Mouse (Mus musculus) neural tube, embryonic 12.5 days (tissue): ENCODE data around the gene Tmem254c. TPM values are rescaled to one million over a fixed set of nuclear protein-coding genes. Genes with fewer than 3 reads are reported as not detected.
"Not testable (repeated sequence)": the region's sequence is repeated elsewhere in the genome, so short reads cannot be mapped to it uniquely, and the experiment has no call there.

Experiments
- ATAC-seq: fragments of 200-750 bp; cut with Nextera tagmentation; 2 replicates; pipeline ENCODE4 v1.8.0; 2017; ENCODE audit warnings: low read depth, mild to moderate bottlenecking, moderate TSS enrichment, moderate library complexity; ENCODE audit not compliant: low FRiP score
- H3K27ac ChIP-seq: fragments of 300-500 bp; sonication (generic); 2 replicates; pipeline ENCODE4 v1.5.1; 2016
- H3K27me3 ChIP-seq: fragments of 300-500 bp; sonication (generic); replicated peaks from 2 replicates; pipeline ENCODE4 v1.6.1; 2016; ENCODE audit warnings: mild to moderate bottlenecking
- H3K36me3 ChIP-seq: fragments of 300-500 bp; sonication (generic); 2 replicates; pipeline ENCODE4 v1.6.1; 2016; ENCODE audit warnings: mild to moderate bottlenecking
- H3K4me1 ChIP-seq: fragments of 300-500 bp; sonication (generic); 2 replicates; pipeline ENCODE4 v1.6.1; 2016
- H3K4me2 ChIP-seq: fragments of 300-500 bp; sonication (generic); replicated peaks from 2 replicates; pipeline ENCODE4 v1.6.1; 2016; ENCODE audit warnings: mild to moderate bottlenecking
- H3K4me3 ChIP-seq: fragments of 300-500 bp; sonication (generic); 2 replicates; pipeline ENCODE4 v1.5.1; 2016
- H3K9ac ChIP-seq: fragments of 300-500 bp; sonication (generic); 2 replicates; pipeline ENCODE4 v1.6.1; 2016; ENCODE audit warnings: mild to moderate bottlenecking
- H3K9me3 ChIP-seq: fragments of 300-500 bp; sonication (generic); 2 replicates; pipeline ENCODE4 v1.6.1; 2016; ENCODE audit warnings: mild to moderate bottlenecking
- WGBS: fragments of 180-500 bp; shearing (Covaris S2); methylation state at CpG from one replicate; pipeline ENCODE4 v1.1.7; 2016; 5-methylcytosine and 5-hydroxymethylcytosine counted together
- polyA plus RNA-seq: library from polyadenylated mRNA; unstranded; fragments of >200 nt; fragmentation: Nextera tagmentation; extraction: Ambion mirVana; gene quantifications from 2 replicates; pipeline ENCODE4 v1.2.1, GENCODE M21; 2016

Tmem254c gene
- 17.6 and 19.4 TPM in 2 replicates for polyA plus RNA-seq

DNA sequence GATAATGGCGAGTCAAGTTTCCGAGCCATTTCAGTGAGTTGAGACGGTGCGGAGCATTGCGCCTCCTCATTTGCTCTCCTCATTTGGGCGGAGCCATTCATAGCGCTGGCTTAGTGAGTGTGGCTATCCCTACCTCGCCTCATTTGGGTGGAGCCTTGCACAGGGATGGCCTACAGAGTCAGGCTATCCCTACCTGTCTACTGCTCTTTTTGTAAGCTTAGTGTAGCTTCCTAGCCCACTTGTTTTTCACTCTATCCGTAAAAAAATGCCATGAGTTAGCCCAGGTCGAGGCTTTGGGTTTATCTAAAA is at the start of gene Tmem254c:
Tmem254c (minus strand) TSS at position 31 of the 309 bp plus-strand sequence.
- H3K27ac ChIP-seq, H3K4me3 ChIP-seq, H3K36me3 ChIP-seq, H3K9ac ChIP-seq, H3K4me2 ChIP-seq, H3K4me1 ChIP-seq, H3K9me3 ChIP-seq, H3K27me3 ChIP-seq: not testable (repeated sequence)
- WGBS, result no CpG with 5 or more reads among the region's 10 CpGs
- peak; percentile 58 for ATAC-seq

DNA sequence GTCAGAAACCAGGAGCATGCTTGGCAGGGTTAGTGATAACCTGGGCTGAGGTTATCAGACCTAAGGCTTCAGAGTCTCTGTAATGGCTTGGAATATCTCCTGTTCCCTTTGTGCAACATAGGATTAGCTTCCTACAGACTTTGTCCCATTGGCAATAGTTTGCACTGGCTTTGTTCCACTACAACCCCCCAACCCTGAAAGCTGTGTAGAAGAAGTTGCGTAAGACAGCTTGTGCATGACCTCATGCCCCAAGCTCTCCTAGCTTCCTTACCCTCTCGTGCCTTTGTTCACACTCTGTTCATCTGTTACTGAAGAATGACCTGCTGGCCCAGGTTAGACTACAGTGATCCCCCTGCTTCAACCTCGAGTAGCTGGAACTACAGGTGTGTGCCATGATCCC is 30.5 kb upstream of the Tmem254c start:
- ATAC-seq, H3K9me3 ChIP-seq, H3K4me1 ChIP-seq, H3K4me3 ChIP-seq, H3K9ac ChIP-seq, H3K27ac ChIP-seq, H3K4me2 ChIP-seq, H3K36me3 ChIP-seq, H3K27me3 ChIP-seq: not testable (repeated sequence)
- no CpG with 5 or more reads among the region's 3 CpGs for WGBS

DNA sequence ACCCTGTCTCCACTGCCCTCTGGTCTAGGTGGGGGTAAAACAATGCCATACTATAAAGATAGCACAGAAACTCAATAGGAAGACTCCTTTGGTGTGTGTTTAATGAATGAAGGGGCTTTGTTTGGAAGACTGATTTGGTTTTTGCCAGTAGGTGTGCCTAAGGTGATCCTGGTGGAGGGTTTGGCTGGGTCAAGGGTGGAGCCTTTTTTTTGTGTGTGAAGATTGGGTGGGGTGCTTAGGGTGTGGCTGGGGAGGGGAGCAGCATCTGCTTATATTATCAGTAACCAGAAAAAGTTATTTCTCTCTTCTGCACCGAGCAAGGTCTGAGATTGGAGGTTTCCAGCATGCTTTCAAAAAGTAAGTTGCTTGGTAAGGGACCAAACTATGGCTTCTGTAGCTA is 14.8 kb upstream of the Tmem254c start, which contains the start of gene Cphx3:
Cphx3 (plus strand) TSS at position 301 of the 400 bp plus-strand sequence.
- H3K9ac ChIP-seq, ATAC-seq, H3K36me3 ChIP-seq, H3K4me3 ChIP-seq, H3K27ac ChIP-seq, H3K27me3 ChIP-seq, H3K9me3 ChIP-seq, H3K4me1 ChIP-seq, H3K4me2 ChIP-seq: not testable (repeated sequence)
- no CpG with 5 or more reads among the region's 1 CpGs for WGBS

DNA sequence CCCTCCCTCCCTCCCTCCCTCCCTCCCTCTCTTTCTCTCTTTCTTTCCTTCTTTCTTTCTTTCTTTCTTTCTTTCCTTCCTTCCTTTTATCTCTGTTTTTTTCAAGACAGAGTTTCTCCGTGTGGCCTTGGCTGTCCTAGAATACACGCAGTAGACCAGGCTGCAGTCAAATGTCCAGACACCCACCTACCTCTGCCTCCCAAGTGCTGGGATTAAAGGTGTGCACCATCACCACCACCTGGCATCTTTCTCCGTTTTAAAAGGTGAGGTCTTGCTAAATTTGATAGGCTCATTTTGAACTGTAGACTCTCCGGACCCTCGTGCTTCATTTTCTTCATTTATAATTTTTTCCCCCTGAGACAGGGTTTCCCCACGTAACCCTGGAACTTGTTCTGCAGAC is 14.1 kb upstream of the Tmem254c start, which contains the start of gene Cphx2:
Cphx2 (plus strand) TSS at position 301 of the 400 bp plus-strand sequence.
- not testable (repeated sequence) for H3K27me3 ChIP-seq, H3K9me3 ChIP-seq, H3K36me3 ChIP-seq, H3K4me1 ChIP-seq, H3K4me2 ChIP-seq, ATAC-seq, H3K9ac ChIP-seq, H3K27ac ChIP-seq, H3K4me3 ChIP-seq
- WGBS, result no CpG with 5 or more reads among the region's 6 CpGs

DNA sequence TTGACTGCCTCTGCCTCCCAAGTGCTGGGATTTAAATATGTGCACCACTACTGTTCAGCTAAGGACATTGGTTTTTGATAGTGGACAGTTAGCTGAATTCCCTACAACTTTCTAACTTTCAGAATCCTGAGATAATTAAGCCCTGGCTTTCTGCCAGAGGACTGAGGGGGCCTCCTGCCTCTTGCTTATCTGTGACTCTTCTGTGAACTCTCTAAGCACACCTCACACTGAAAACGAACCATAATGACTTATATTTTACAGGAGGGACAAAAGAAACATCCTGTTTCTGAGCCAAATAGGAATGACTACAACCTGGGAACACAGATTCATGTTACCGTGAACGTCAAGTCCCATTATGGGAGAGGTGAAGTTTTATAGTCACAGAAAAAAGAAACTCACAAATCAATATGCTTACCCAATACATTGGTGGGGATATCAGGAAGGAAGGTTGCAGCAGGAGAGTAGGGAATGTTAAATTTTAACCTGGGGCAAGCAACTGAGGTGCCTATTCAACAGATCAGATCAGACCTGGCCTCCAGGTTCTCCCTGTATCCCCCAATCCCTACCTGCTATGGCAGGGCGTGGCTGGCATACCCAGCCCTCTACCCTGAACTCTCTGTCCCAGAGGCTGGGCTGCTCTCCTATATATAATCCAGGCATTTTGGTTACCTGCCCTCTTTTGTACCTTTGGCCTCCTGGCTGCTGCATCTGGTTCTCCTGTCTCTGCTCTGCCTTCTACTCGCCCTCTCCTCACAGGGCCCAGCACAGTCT is 9.7 kb upstream of the Tmem254c start:
- ATAC-seq, H3K9ac ChIP-seq: not testable (repeated sequence)
- no CpG with 5 or more reads among the region's 5 CpGs for WGBS

DNA sequence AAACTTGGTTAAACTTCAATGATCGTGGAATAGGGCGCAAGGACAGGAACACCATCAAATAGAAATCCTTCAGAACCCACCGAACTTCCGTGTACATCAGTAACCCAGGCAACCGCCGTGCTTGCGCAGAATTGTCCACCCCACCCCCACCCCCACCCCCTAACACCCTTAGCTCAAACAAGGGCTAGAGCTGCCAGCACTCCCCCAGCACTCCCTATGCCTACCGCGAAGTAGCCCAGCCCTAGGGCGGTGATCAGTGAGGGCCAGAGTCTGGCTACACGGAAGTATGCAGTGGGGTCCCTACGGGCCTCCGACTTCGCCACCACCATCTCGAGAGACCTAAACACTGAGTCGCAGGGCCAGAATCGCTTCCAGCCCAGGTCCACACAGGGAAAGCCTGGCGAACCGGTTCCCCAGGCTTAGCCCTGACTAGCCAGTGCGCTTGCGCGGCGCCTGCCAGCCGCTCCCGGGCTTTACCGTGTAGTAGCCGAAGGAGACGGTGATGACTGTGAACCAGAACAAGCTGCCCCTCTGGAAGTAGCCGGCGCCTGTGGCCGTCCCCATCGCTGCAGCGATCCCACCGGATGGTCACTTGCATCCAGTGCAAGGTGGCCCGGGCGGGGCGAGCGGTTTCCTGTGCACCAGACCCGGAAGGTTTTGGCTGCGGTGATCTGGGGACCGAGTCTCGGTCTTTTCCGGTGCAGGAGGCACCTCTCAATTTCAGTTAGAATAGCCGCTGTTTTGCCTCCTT is 406 bp downstream of the Tmem254c start:
- peak; percentile 74 for ATAC-seq
- H3K36me3 ChIP-seq, H3K9me3 ChIP-seq, H3K27ac ChIP-seq, H3K27me3 ChIP-seq, H3K4me1 ChIP-seq, H3K4me3 ChIP-seq, H3K9ac ChIP-seq, H3K4me2 ChIP-seq: not testable (repeated sequence)
- no CpG with 5 or more reads among the region's 44 CpGs for WGBS

More for the DNA sequence above, 9.7 kb upstream of the Tmem254c start:
- not testable (repeated sequence) for H3K27me3 ChIP-seq, H3K36me3 ChIP-seq, H3K4me3 ChIP-seq, H3K4me1 ChIP-seq, H3K27ac ChIP-seq, H3K4me2 ChIP-seq, H3K9me3 ChIP-seq

DNA sequence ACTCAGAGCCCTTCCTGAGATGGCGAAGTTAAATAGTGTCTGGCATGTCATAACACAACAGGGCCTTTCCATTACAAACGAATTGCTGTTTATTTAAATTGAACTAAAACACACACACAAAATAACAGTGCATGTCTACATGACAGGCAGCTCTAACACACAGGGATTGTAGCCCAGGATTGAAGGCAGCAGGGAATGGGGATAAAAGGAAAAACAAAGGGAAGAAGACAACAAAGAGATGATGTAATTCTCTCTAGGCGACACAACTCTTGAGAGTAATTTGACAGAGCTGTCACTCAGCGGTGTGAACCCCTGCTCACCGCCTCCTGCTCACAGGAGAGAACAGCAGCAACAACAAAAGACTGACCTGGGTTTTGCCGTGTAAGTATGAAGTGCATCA is 7.8 kb downstream of the Tmem254c start:
- not testable (repeated sequence) for H3K9me3 ChIP-seq, ATAC-seq

DNA sequence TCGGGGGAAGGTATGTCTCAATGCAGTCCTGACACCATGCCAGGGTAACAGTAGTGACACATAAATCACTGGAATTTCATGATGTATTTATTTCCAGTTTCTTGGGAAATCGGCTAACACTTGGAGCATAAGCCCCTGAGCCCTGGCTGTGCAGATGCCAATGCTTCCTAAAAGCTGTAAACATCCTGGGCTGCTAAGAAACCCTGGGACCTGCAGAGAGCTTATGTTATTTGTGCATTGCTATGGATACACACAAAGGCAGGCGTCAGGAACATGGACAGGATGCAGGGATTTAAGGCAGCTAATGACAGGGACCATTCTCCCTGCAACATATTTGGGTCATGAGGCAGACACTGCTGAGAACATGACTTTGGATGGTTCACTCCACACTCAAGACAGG is 9.0 kb downstream of the Tmem254c start:
- H3K4me1 ChIP-seq, H3K9ac ChIP-seq, ATAC-seq, H3K4me2 ChIP-seq, H3K27ac ChIP-seq, H3K36me3 ChIP-seq, H3K9me3 ChIP-seq, H3K4me3 ChIP-seq, H3K27me3 ChIP-seq: not testable (repeated sequence)
- WGBS, result no CpG with 5 or more reads among the region's 3 CpGs

More for the DNA sequence above, 7.8 kb downstream of the Tmem254c start:
- WGBS, result no CpG with 5 or more reads among the region's 6 CpGs
- not testable (repeated sequence) for H3K27ac ChIP-seq, H3K36me3 ChIP-seq, H3K4me2 ChIP-seq, H3K9ac ChIP-seq, H3K4me3 ChIP-seq, H3K27me3 ChIP-seq, H3K4me1 ChIP-seq

DNA sequence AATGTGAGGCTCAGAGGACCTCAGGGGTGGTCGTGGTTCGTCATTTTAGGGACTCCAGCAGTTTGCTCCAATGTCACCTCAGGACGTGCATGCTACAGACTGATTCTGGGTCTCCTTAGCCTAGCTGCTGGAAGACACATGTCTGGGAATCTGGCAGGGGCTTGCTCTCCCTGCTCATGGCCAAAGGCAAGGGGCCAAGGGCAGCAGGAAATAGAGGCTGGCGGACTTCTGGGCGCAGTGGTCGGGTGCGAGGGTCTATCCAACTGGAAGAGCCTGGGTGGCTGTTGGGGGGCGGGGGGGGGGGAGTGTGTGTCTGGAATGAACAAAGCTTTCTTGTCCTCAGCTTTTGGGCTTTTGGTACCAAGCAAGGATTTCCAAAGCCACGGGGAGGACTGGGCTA is 18.4 kb downstream of the Tmem254c start:
- WGBS, result no CpG with 5 or more reads among the region's 9 CpGs
- not testable (repeated sequence) for H3K4me3 ChIP-seq, H3K4me2 ChIP-seq, H3K27me3 ChIP-seq, H3K9ac ChIP-seq, ATAC-seq, H3K36me3 ChIP-seq, H3K27ac ChIP-seq, H3K9me3 ChIP-seq, H3K4me1 ChIP-seq

DNA sequence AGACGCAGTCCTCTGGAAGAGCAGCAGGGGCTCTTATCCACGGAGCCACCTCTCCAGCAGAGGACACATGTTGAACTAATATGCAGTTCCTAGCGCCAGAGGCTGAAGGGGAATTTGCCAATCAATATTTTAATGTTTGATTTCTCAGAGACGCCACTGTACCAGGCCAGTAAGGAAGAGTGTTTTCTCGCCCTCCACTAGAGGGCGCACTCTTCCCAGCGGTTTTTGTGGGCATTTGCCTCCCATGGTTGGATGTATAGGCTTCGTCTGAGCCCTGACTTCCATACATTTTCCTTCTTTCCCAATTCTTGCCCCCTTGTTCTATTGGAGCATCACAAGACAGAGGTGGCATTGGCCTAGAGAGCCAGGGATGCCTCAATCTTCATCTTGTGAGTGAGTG is 20.1 kb downstream of the Tmem254c start:
- H3K27me3 ChIP-seq, H3K27ac ChIP-seq, H3K4me1 ChIP-seq, H3K4me2 ChIP-seq, H3K36me3 ChIP-seq, ATAC-seq, H3K4me3 ChIP-seq, H3K9me3 ChIP-seq, H3K9ac ChIP-seq: not testable (repeated sequence)
- WGBS, result no CpG with 5 or more reads among the region's 8 CpGs

DNA sequence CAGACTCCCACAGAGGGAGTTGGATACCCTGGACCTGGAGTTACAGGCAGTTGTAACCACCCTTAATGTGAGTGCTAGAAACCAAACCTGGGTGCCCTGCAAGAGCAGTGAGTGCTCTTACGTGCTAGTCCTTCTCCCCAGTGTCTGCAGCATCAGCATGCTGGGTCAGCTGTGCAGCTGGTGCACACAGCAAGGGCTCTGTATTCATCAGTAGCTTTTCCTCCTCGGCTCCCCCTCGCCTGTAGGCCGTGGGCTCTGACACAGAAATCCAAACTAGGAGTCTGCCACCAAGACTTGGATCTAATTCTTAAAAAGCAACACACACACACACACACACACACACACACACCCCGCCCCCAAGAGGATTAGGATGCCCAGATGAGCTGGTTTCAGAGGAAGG is 22.1 kb downstream of the Tmem254c start:
- H3K27ac ChIP-seq, H3K4me2 ChIP-seq, H3K4me3 ChIP-seq, ATAC-seq, H3K36me3 ChIP-seq, H3K9me3 ChIP-seq, H3K27me3 ChIP-seq, H3K4me1 ChIP-seq, H3K9ac ChIP-seq: not testable (repeated sequence)
- no CpG with 5 or more reads among the region's 5 CpGs for WGBS

DNA sequence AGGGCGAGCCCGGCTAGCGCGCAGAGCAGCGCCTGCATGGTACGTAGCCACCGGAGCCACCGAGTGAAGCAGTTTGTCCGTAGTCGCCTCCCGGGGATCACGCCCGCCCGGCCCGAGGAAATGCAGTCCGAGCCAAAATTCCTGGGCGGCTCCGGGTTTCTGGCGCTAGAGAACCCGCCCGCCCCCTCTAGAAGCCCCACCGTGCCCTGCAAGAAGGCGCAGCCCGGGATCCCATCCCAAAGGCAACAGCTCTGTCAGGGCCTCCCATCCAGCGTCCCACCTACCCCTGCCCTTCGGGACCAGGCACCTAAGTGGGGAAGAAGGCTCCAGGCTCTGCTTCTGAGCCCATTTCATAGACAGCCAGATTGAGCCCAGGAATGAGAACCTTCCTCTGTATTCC is 24.5 kb downstream of the Tmem254c start, which contains the start of gene Gm9780:
Gm9780 (minus strand) TSS at position 101 of the 400 bp plus-strand sequence.
- H3K4me1 ChIP-seq, H3K9ac ChIP-seq, H3K36me3 ChIP-seq, H3K27ac ChIP-seq, H3K27me3 ChIP-seq, H3K4me2 ChIP-seq, H3K4me3 ChIP-seq, ATAC-seq, H3K9me3 ChIP-seq: not testable (repeated sequence)
- no CpG with 5 or more reads among the region's 26 CpGs for WGBS

DNA sequence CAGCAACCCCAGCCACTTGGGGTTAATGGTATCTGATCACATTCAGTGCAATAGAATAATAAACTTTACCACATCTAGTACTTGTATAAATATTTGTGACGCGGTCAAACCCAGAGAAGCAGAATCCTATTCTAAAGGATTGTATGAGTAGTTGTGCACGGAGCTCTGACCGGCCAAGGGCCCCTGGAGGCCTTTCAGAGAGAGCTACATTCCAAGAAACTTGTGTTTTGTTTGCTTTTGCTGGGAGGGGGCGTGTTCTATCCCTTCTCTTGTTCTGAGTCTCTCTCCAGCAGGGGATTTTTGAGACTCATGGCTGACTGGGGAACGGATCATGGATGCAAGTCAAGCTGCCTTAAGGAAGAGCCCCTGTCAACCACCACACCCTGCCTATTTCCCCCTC is 31.7 kb downstream of the Tmem254c start:
- not testable (repeated sequence) for ATAC-seq, H3K4me2 ChIP-seq, H3K4me3 ChIP-seq, H3K36me3 ChIP-seq, H3K4me1 ChIP-seq, H3K27ac ChIP-seq, H3K9me3 ChIP-seq, H3K9ac ChIP-seq, H3K27me3 ChIP-seq
- no CpG with 5 or more reads among the region's 6 CpGs for WGBS
